Mouse (Mus musculus) lung, adult 2 months (tissue): ENCODE measurements around the gene Bicc1.

Source experiments
- CTCF ChIP-seq: fragments of 200-500 bp; IDR thresholded peaks from 2 replicates; pipeline ENCODE4 v1.5.1; 2011; ENCODE audit warnings: mild to moderate bottlenecking, low read length, control low read depth; ENCODE audit not compliant: insufficient read depth
- POLR2A ChIP-seq: fragments of 200-500 bp; IDR thresholded peaks from 2 replicates; pipeline ENCODE4 v1.6.1; 2011; ENCODE audit warnings: low read depth, mild to moderate bottlenecking, control low read depth, low read length, borderline replicate concordance; ENCODE audit errors: extremely low read depth

GRCm38 (mm10) chr10:71180057-71180456 is 20.6 kb upstream of the Bicc1 start:
- TF ChIP-seq POLR2A (no peak), CTCF (no peak)
